Mouse (Mus musculus) heart, embryonic 12.5 days (tissue): ENCODE data around the gene Gm45140. TPM values are rescaled to one million over a fixed set of nuclear protein-coding genes. Genes with fewer than 3 reads are reported as not detected.

Source experiments
- ATAC-seq: fragments of 200-750 bp; cut with Nextera tagmentation; 2 replicates; pipeline ENCODE4 v1.8.0; 2017; ENCODE audit warnings: moderate TSS enrichment, moderate library complexity; ENCODE audit not compliant: insufficient number of reproducible peaks, low FRiP score
- H3K27ac ChIP-seq: fragments of 300-500 bp; sonication (generic); 2 replicates; pipeline ENCODE4 v1.5.1; 2016; ENCODE audit warnings: mild to moderate bottlenecking, moderate library complexity; ENCODE audit not compliant: poor library complexity, severe bottlenecking
- H3K27me3 ChIP-seq: fragments of 300-500 bp; sonication (generic); replicated peaks from 2 replicates; pipeline ENCODE4 v1.6.1; 2016; ENCODE audit warnings: mild to moderate bottlenecking, moderate library complexity
- H3K36me3 ChIP-seq: fragments of 300-500 bp; sonication (generic); 2 replicates; pipeline ENCODE4 v1.6.1; 2016; ENCODE audit warnings: mild to moderate bottlenecking, moderate library complexity
- H3K4me1 ChIP-seq: fragments of 300-500 bp; sonication (generic); replicated peaks from 2 replicates; pipeline ENCODE4 v1.6.1; 2016; ENCODE audit warnings: mild to moderate bottlenecking
- H3K4me2 ChIP-seq: fragments of 300-500 bp; sonication (generic); 2 replicates; pipeline ENCODE4 v1.6.1; 2016; ENCODE audit warnings: mild to moderate bottlenecking, moderate library complexity
- H3K4me3 ChIP-seq: fragments of 300-500 bp; sonication (generic); 2 replicates; pipeline ENCODE4 v1.5.1; 2016; ENCODE audit warnings: mild to moderate bottlenecking
- H3K9ac ChIP-seq: fragments of 300-500 bp; sonication (generic); 2 replicates; pipeline ENCODE4 v1.6.1; 2016; ENCODE audit warnings: mild to moderate bottlenecking, moderate library complexity
- H3K9me3 ChIP-seq: fragments of 300-500 bp; sonication (generic); replicated peaks from 2 replicates; pipeline ENCODE4 v1.6.1; 2016; ENCODE audit warnings: mild to moderate bottlenecking, moderate library complexity
- WGBS: fragments of 180-500 bp; shearing (Covaris S2); methylation state at CpG from one replicate; pipeline ENCODE4 v1.1.7; 2016; 5-methylcytosine and 5-hydroxymethylcytosine counted together
- polyA plus RNA-seq: library from polyadenylated mRNA; unstranded; fragments of >200 nt; fragmentation: Nextera tagmentation; extraction: Ambion mirVana; gene quantifications from 2 replicates; pipeline ENCODE4 v1.2.1, GENCODE M21; 2016

The Gm45140 gene
- polyA plus RNA-seq, 1 experiment from 2014 or later = 1.9 TPM

DNA sequence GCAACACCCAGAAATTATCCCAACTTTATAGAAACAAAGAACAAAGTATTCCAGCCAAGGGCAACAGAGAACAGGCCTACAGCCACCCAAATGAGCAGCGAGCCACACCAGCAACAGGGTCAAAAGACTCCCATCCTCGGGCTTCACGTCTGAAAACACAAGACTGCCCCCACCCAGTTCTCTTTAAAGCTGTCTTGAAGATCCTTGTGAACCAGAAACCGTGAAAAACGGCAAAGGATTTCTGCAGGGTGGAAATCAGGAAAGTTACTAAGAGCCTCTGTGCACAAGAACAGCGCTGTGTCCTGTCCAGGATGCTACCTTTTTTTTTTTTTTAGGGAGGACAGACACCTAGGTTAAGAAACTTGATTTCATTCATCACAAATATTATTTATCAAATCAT is 25.3 kb downstream of the Gm45140 start:
- no peaks in the 10 kb centered on the region for H3K27me3 ChIP-seq
- peak overlapping the region; percentile 84 for H3K9ac ChIP-seq
- H3K4me3 ChIP-seq = peak overlapping the region; percentile 86
- no peak for ATAC-seq
- 47% methylated on average over 6 of the region's 6 CpGs for WGBS
- H3K9me3 ChIP-seq = no peaks in the 10 kb centered on the region
- H3K36me3 ChIP-seq = no peaks in the 10 kb centered on the region
- peaks cover 27% of the 10 kb centered on the region for H3K4me1 ChIP-seq
- H3K4me2 ChIP-seq = peak overlapping the region; percentile 91
- H3K27ac ChIP-seq = no peak overlapping the region

DNA sequence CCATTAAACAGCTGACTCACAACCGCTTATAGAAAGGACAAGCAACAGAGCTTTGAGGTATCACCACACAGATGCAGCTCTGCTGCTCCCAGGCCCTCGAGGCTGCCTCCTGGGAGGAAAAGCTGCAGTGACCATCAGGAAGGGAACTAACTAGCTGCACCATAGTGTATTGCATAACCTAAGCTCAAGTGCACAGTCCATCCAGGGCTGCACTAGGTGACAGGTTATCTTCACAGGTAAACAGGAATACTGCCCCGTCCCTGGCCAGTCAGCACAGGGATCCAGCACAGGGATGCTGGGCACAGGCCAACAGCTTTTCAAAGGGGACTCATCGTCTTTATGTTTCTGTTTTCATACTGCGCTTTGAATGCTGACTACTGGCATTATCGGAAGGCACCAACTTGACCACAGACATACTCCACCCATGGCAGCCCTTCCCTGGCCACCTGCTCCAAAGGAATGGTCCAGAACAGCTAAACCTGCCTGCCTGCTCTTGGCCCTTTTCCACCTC is 25.9 kb downstream of the Gm45140 start:
- Histone ChIP-seq H3K9me3 (no peaks in the 10 kb centered on the region), H3K36me3 (no peaks in the 10 kb centered on the region), H3K4me2 (peak overlapping the region; percentile 91; the same call in 1 of the 2 replicates), H3K27me3 (no peaks in the 10 kb centered on the region), H3K27ac (no peak overlapping the region), H3K4me1 (peaks cover 27% of the 10 kb centered on the region), H3K9ac (no peak overlapping the region), H3K4me3 (no peak overlapping the region)
- ATAC-seq = no peak
- WGBS = 86% methylated on average over 6 of the region's 6 CpGs

GRCm38 (mm10) chr6:87809144-87809543 is 26.5 kb downstream of the Gm45140 start:
- 88% methylated on average over 2 of the region's 2 CpGs for WGBS
- Histone ChIP-seq H3K27me3 (no peaks in the 10 kb centered on the region), H3K9ac (no peak overlapping the region), H3K4me3 (no peak overlapping the region), H3K4me2 (0 out of 2 replicates have a peak overlapping the region, but pooled peaks have one; percentile 91), H3K27ac (no peak overlapping the region), H3K4me1 (peaks cover 27% of the 10 kb centered on the region), H3K36me3 (no peaks in the 10 kb centered on the region), H3K9me3 (no peaks in the 10 kb centered on the region)
- no peak for ATAC-seq

GRCm38 (mm10) chr6:87808521-87808920 is 27.1 kb downstream of the Gm45140 start:
- no peaks in the 10 kb centered on the region for H3K36me3 ChIP-seq
- H3K9me3 ChIP-seq = no peaks in the 10 kb centered on the region
- H3K4me1 ChIP-seq = peaks cover 27% of the 10 kb centered on the region
- no peak overlapping the region for H3K9ac ChIP-seq
- no peaks in the 10 kb centered on the region for H3K27me3 ChIP-seq
- H3K27ac ChIP-seq = no peak overlapping the region
- WGBS = 68% methylated on average over 3 of the region's 3 CpGs
- ATAC-seq = no peak
- H3K4me3 ChIP-seq = no peak overlapping the region
- H3K4me2 ChIP-seq = no peak overlapping the region

GRCm38 (mm10) chr6:87807735-87808440 is 27.7 kb downstream of the Gm45140 start:
- H3K9ac ChIP-seq = no peak overlapping the region
- no peak overlapping the region for H3K27ac ChIP-seq
- 77% methylated on average over 4 of the region's 4 CpGs for WGBS
- H3K4me1 ChIP-seq = peaks cover 27% of the 10 kb centered on the region
- H3K4me3 ChIP-seq = no peak overlapping the region
- H3K9me3 ChIP-seq = no peaks in the 10 kb centered on the region
- no peak for ATAC-seq
- H3K36me3 ChIP-seq = no peaks in the 10 kb centered on the region
- no peak overlapping the region for H3K4me2 ChIP-seq
- H3K27me3 ChIP-seq = no peaks in the 10 kb centered on the region

DNA sequence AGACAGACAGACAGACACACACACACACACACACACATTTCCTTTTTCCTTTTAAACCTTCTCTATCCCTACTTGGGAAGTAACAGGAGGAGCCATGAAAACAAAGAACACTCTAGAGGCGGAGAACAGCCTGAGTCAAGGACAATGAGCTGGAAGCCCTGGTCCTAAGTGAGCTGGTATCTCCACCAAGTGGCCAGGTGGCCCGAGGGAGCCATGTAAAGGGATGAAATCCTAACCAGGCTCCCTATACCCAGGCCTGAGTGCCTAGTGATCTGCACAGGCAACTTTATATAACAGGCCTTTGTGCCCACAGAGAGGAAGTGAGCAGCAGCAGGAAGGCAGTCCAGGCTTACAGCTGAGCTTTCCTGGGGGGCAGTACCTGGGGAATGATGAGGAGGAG is 28.7 kb downstream of the Gm45140 start:
- Histone ChIP-seq H3K9ac (no peak overlapping the region), H3K4me2 (no peak overlapping the region), H3K9me3 (no peaks in the 10 kb centered on the region), H3K27ac (no peak overlapping the region), H3K27me3 (no peaks in the 10 kb centered on the region), H3K4me3 (no peak overlapping the region), H3K4me1 (peaks cover 19% of the 10 kb centered on the region), H3K36me3 (no peaks in the 10 kb centered on the region)
- no peak for ATAC-seq
- WGBS = 41% methylated on average over 2 of the region's 2 CpGs

GRCm38 (mm10) chr6:87806028-87806427 is 29.6 kb downstream of the Gm45140 start:
- Histone ChIP-seq H3K9me3 (no peaks in the 10 kb centered on the region), H3K27me3 (no peaks in the 10 kb centered on the region), H3K9ac (no peak overlapping the region), H3K4me1 (peaks cover 19% of the 10 kb centered on the region), H3K4me2 (no peak overlapping the region), H3K36me3 (no peaks in the 10 kb centered on the region), H3K27ac (no peak overlapping the region), H3K4me3 (no peak overlapping the region)
- no peak for ATAC-seq
- WGBS = 64% methylated on average over 2 of the region's 2 CpGs

DNA sequence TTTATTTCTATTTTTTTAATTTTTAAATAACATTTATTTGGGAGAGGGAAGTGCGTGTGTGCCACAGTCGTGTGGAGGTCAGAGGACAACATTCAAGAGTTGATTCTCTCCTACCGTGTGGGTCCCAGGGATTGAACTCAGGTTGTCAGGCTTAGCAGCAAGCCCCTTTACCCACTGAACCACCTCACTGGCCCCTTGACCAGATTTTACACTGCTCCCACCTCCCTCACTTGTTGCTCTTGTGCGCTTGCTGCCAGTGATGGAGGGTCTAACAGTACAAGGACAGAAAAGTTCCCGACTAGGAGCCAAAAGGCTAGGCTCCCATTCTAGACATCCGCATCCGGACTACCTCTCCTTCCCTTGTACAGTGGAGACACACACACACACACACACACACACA is 30.1 kb downstream of the Gm45140 start:
- Histone ChIP-seq H3K27ac (no peak overlapping the region), H3K36me3 (no peaks in the 10 kb centered on the region), H3K4me1 (peaks cover 17% of the 10 kb centered on the region), H3K9me3 (no peaks in the 10 kb centered on the region), H3K4me3 (no peak overlapping the region), H3K27me3 (no peaks in the 10 kb centered on the region), H3K4me2 (no peak overlapping the region), H3K9ac (no peak overlapping the region)
- WGBS = 87% methylated on average over 7 of the region's 7 CpGs
- no peak for ATAC-seq

- Histone ChIP-seq H3K9me3 (no peaks in the 10 kb centered on the region), H3K4me3 (no peak overlapping the region), H3K27me3 (no peaks in the 10 kb centered on the region), H3K9ac (no peak overlapping the region), H3K27ac (no peak overlapping the region), H3K36me3 (no peaks in the 10 kb centered on the region), H3K4me1 (peaks cover 13% of the 10 kb centered on the region; the same call in 1 of the 2 replicates), H3K4me2 (no peak overlapping the region)
- WGBS = 81% methylated on average over 7 of the region's 7 CpGs
- no peak for ATAC-seq
These were observed 30.7 kb downstream of the Gm45140 start for GRCm38 (mm10) chr6:87804886-87805285.

DNA sequence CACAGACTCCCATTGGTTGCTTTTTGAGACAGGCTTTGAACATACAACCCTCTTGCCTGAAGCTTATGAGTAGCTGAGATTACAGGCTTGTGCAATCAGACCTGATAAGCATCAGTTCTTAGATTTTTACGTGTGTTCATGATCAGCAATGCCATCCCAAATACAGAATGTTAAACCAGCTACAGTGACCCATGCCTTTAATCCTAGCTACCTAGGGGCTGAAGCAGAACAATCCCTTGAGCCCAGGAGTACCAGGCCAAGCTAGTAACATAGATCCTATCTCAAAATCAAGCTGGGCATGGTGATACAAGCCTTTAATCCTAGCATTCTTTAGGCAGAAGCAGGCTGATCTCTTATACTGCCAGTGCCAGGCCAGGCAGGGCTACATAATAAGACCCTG is 31.6 kb downstream of the Gm45140 start:
- 85% methylated on average over 1 of the region's 1 CpGs for WGBS
- Histone ChIP-seq H3K4me2 (no peak overlapping the region), H3K9ac (no peak overlapping the region), H3K36me3 (no peaks in the 10 kb centered on the region), H3K4me3 (no peak overlapping the region), H3K4me1 (peaks cover 14% of the 10 kb centered on the region; the same call in 1 of the 2 replicates), H3K27me3 (no peaks in the 10 kb centered on the region), H3K9me3 (no peaks in the 10 kb centered on the region), H3K27ac (no peak overlapping the region)
- no peak for ATAC-seq

DNA sequence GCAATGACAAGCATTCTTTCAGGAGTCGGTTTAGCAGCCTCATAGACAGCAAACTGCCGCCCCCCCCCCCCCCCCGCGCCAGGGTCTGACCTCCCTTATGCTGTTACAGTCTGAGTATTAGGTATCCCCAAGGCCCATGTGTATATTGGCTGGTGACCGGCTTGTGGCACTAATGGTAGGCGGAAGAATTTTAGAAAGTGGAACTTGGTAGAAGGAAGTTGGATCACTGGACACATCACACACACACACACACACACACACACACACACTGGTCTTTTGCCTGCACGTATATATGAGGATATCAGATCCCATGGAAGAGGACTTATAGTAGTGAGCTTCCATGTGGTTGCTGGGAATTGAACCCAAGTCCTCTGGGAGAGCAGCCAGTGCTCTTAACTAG is 33.1 kb downstream of the Gm45140 start:
- H3K4me1 ChIP-seq = peaks cover 14% of the 10 kb centered on the region; the same call in 1 of the 2 replicates
- ATAC-seq = no peak
- no peak overlapping the region for H3K9ac ChIP-seq
- H3K4me2 ChIP-seq = no peak overlapping the region
- H3K36me3 ChIP-seq = no peaks in the 10 kb centered on the region
- no peaks in the 10 kb centered on the region for H3K9me3 ChIP-seq
- no peak overlapping the region for H3K4me3 ChIP-seq
- no peaks in the 10 kb centered on the region for H3K27me3 ChIP-seq
- H3K27ac ChIP-seq = no peak overlapping the region
- 83% methylated on average over 7 of the region's 7 CpGs for WGBS

GRCm38 (mm10) chr6:87799576-87799975 is 36.0 kb downstream of the Gm45140 start:
- Histone ChIP-seq H3K4me2 (no peak overlapping the region), H3K4me3 (no peak overlapping the region), H3K9me3 (no peaks in the 10 kb centered on the region), H3K27me3 (no peaks in the 10 kb centered on the region), H3K9ac (no peak overlapping the region), H3K27ac (no peak overlapping the region), H3K4me1 (peaks cover 11% of the 10 kb centered on the region; the same call in 1 of the 2 replicates), H3K36me3 (no peaks in the 10 kb centered on the region)
- WGBS = 62% methylated on average over 6 of the region's 6 CpGs
- ATAC-seq = no peak
